Mouse (Mus musculus) lung, postnatal 0 days (tissue): Measurements from ENCODE around the gene Ganc. TPM values are rescaled to one million over a fixed set of nuclear protein-coding genes. Genes with fewer than 3 reads are reported as not detected.

Source experiments
- ATAC-seq: fragments of 200-750 bp; cut with Nextera tagmentation; 2 replicates; pipeline ENCODE4 v1.8.0; 2017; ENCODE audit warnings: moderate library complexity
- DNase-seq: peaks from one replicate; pipeline ENCODE4 v3.0.0-alpha.2; 2016; ENCODE audit warnings: low spot score
- H3K27ac ChIP-seq: fragments of 300-500 bp; sonication (generic); 2 replicates; pipeline ENCODE4 v1.5.1; 2014; ENCODE audit warnings: antibody characterized with exemption, mild to moderate bottlenecking, low read length, mixed read lengths
- H3K27me3 ChIP-seq: fragments of 300-500 bp; sonication (generic); replicated peaks from 2 replicates; pipeline ENCODE4 v1.6.1; 2014; ENCODE audit warnings: low read length, mixed read lengths; ENCODE audit not compliant: insufficient read depth
- H3K36me3 ChIP-seq: fragments of 300-500 bp; sonication (generic); 2 replicates; pipeline ENCODE4 v1.6.1; 2014; ENCODE audit warnings: low read length, mixed read lengths; ENCODE audit not compliant: insufficient read depth
- H3K4me1 ChIP-seq: fragments of 300-500 bp; sonication (generic); 2 replicates; pipeline ENCODE4 v1.6.1; 2014; ENCODE audit warnings: antibody characterized with exemption, low read depth, low read length, mixed read lengths; ENCODE audit not compliant: insufficient read depth
- H3K4me2 ChIP-seq: fragments of 300-500 bp; sonication (generic); replicated peaks from 2 replicates; pipeline ENCODE4 v1.6.1; 2014; ENCODE audit warnings: low read depth, mild to moderate bottlenecking, low read length, moderate library complexity, mixed read lengths
- H3K4me3 ChIP-seq: fragments of 300-500 bp; sonication (generic); 2 replicates; pipeline ENCODE4 v1.5.1; 2014; ENCODE audit warnings: low read depth, low read length
- H3K9ac ChIP-seq: fragments of 300-500 bp; sonication (generic); replicated peaks from 2 replicates; pipeline ENCODE4 v1.6.1; 2014; ENCODE audit warnings: low read depth, mild to moderate bottlenecking
- H3K9me3 ChIP-seq: fragments of 300-500 bp; sonication (generic); 2 replicates; pipeline ENCODE4 v1.6.1; 2016; ENCODE audit warnings: low read length, mixed read lengths
- CTCF ChIP-seq: IDR thresholded peaks from 2 replicates; pipeline ENCODE4 v1.5.1; 2016; ENCODE audit warnings: antibody characterized with exemption, mild to moderate bottlenecking
- EP300 ChIP-seq: IDR thresholded peaks from 2 replicates; pipeline ENCODE4 v1.6.1; 2016; ENCODE audit warnings: antibody characterized with exemption, mild to moderate bottlenecking, control low read depth
- WGBS: fragments of 180-500 bp; shearing (Covaris S2); extraction: QIAGEN DNeasy Blood & Tissue Kit; methylation state at CpG from one replicate; pipeline ENCODE4 v1.1.7; 2014; 5-methylcytosine and 5-hydroxymethylcytosine counted together
- polyA plus RNA-seq: library from polyadenylated mRNA; unstranded; fragments of >200 nt; fragmentation: Nextera tagmentation; extraction: Ambion mirVana; gene quantifications from 2 replicates; pipeline ENCODE4 v1.2.1, GENCODE M21; 2015

Gene Ganc
- polyA plus RNA-seq, 1 experiment from 2014 or later = 11.5 TPM

- H3K9ac ChIP-seq = 0 out of 2 replicates have a peak overlapping the region, but pooled peaks have one; percentile 16
- 36% methylated on average over 17 of the region's 17 CpGs for WGBS
- no peak for TF ChIP-seq EP300
- TF ChIP-seq CTCF = no peak
These were observed 97.6 kb downstream of the Ganc start for GRCm38 (mm10) chr2:120501136-120501918.

GRCm38 (mm10) chr2:120501931-120502604 is 98.4 kb downstream of the Ganc start:
- Histone ChIP-seq H3K4me1 (peaks cover 3% of the 10 kb centered on the region; the same call in 1 of the 2 replicates), H3K4me2 (no peak overlapping the region), H3K9ac (no peak overlapping the region), H3K27ac (no peak overlapping the region), H3K36me3 (0 out of 2 replicates have a peak, but pooled peaks cover 4% of the 10 kb centered on the region), H3K27me3 (no peaks in the 10 kb centered on the region), H3K9me3 (no peaks in the 10 kb centered on the region), H3K4me3 (no peak overlapping the region)
- no peak for DNase-seq
- TF ChIP-seq EP300 = no peak
- TF ChIP-seq CTCF = no peak
- ATAC-seq = no peak
- WGBS = 55% methylated on average over 13 of the region's 13 CpGs

More at GRCm38 (mm10) chr2:120501136-120501918, 97.6 kb downstream of the Ganc start:
- H3K9me3 ChIP-seq = no peaks in the 10 kb centered on the region
- ATAC-seq (no peak), DNase-seq (no peak)
- H3K4me3 ChIP-seq = no peak overlapping the region
- no peaks in the 10 kb centered on the region for H3K27me3 ChIP-seq
- 0 out of 2 replicates have a peak, but pooled peaks cover 2% of the 10 kb centered on the region for H3K36me3 ChIP-seq
- no peak overlapping the region for H3K4me2 ChIP-seq
- peaks cover 3% of the 10 kb centered on the region; the same call in 1 of the 2 replicates for H3K4me1 ChIP-seq
- no peak overlapping the region for H3K27ac ChIP-seq

GRCm38 (mm10) chr2:120502605-120502990 is 98.9 kb downstream of the Ganc start:
- no peak overlapping the region for H3K4me2 ChIP-seq
- no peak for ATAC-seq
- no peak overlapping the region for H3K9ac ChIP-seq
- no peaks in the 10 kb centered on the region for H3K27me3 ChIP-seq
- H3K36me3 ChIP-seq = 0 out of 2 replicates have a peak, but pooled peaks cover 4% of the 10 kb centered on the region
- no peaks in the 10 kb centered on the region for H3K9me3 ChIP-seq
- no peak overlapping the region for H3K4me3 ChIP-seq
- 56% methylated on average over 3 of the region's 3 CpGs for WGBS
- no peak for TF ChIP-seq CTCF
- TF ChIP-seq EP300 = no peak
- DNase-seq = no peak
- no peak overlapping the region for H3K27ac ChIP-seq
- H3K4me1 ChIP-seq = peaks cover 3% of the 10 kb centered on the region; the same call in 1 of the 2 replicates

DNA sequence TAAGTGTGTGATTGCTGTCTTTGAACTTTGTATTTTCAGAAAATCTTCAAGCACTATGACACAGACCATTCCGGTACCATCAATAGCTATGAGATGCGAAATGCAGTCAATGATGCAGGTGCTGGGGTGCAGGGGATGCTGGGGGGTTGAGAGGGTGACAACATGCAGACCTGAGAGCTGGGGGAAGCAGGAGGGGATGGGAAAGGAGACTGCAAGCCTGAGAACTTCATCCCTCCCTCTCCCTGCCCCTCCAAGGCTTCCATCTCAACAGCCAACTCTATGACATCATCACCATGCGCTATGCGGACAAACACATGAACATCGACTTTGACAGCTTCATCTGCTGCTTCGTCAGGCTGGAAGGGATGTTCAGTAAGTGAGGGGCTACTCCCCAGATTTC is 99.4 kb downstream of the Ganc start:
- Histone ChIP-seq H3K4me1 (peaks cover 3% of the 10 kb centered on the region; the same call in 1 of the 2 replicates), H3K4me3 (no peak overlapping the region), H3K36me3 (0 out of 2 replicates have a peak, but pooled peaks cover 4% of the 10 kb centered on the region), H3K27ac (no peak overlapping the region), H3K27me3 (no peaks in the 10 kb centered on the region), H3K4me2 (no peak overlapping the region), H3K9me3 (no peaks in the 10 kb centered on the region), H3K9ac (no peak overlapping the region)
- DNase-seq (no peak), ATAC-seq (no peak)
- TF ChIP-seq CTCF (no peak), EP300 (no peak)
- whole genome bisulfite sequencing = 77% methylated on average over 6 of the region's 6 CpGs

DNA sequence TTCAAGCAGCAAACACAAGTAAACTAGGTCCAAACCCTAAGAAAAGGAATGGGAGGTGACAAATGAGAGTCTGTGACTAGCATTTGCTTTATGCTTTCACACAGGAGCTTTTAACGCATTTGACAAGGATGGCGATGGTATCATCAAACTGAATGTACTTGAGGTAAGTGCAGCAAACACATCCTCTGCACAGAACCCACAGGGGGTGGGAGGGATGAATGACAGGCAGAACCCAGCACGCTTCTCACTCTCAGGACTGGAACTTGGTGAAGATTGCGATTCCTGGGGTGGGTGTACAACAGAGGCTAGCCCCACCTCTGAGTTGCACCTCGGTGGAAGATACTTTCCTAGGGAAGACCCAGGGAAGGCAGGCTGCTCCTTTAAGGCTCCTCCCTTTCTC is 100.3 kb downstream of the Ganc start:
- TF ChIP-seq CTCF (no peak), EP300 (no peak)
- Histone ChIP-seq H3K9me3 (no peaks in the 10 kb centered on the region), H3K36me3 (0 out of 2 replicates have a peak, but pooled peaks cover 7% of the 10 kb centered on the region), H3K4me1 (peaks cover 3% of the 10 kb centered on the region; the same call in 1 of the 2 replicates), H3K4me3 (no peak overlapping the region), H3K9ac (no peak overlapping the region), H3K4me2 (no peak overlapping the region), H3K27ac (no peak overlapping the region), H3K27me3 (no peaks in the 10 kb centered on the region)
- WGBS = 73% methylated on average over 5 of the region's 5 CpGs
- no peak for DNase-seq
- ATAC-seq = no peak

Other genes starting within 250 kb of the Ganc start
- gene Ehd4, start 249.3 kb upstream of the Ganc start, polyA plus RNA-seq = 228 and 262 TPM in 2 replicates
- gene Pla2g4e, start 158.6 kb upstream of the Ganc start, polyA plus RNA-seq = 0.13 TPM in 1 of 2 replicates, not detected in the other
- gene Pla2g4d, start 114.7 kb upstream of the Ganc start, polyA plus RNA-seq = not detected in 2 replicates
- gene Pla2g4f, start 89.7 kb upstream of the Ganc start, polyA plus RNA-seq = 1.8 and 2.2 TPM in 2 replicates
- gene Vps39, start 50.8 kb upstream of the Ganc start, polyA plus RNA-seq = 15.2 and 15.5 TPM in 2 replicates
- gene Tmem87a, start 217 bp downstream of the Ganc start, polyA plus RNA-seq = 12.0 and 14.0 TPM in 2 replicates
- 0.55 and 0.92 TPM in 2 replicates for gene Capn3, start 52.1 kb downstream of the Ganc start, polyA plus RNA-seq
- 28.2 and 28.5 TPM in 2 replicates for gene Zfp106, start 159.9 kb downstream of the Ganc start, polyA plus RNA-seq
- gene Snap23, start 163.8 kb downstream of the Ganc start, polyA plus RNA-seq = 40.0 and 48.0 TPM in 2 replicates
- gene Haus2, start 205.5 kb downstream of the Ganc start, polyA plus RNA-seq = 13.2 and 14.2 TPM in 2 replicates
- gene Lrrc57, start 205.6 kb downstream of the Ganc start, polyA plus RNA-seq = 24.7 and 28.2 TPM in 2 replicates
- gene Stard9, start 225.2 kb downstream of the Ganc start, polyA plus RNA-seq = 15.4 and 17.8 TPM in 2 replicates